Mouse (Mus musculus): Measurements from ENCODE around the gene Fut9.

Fut9 gene

DNA sequence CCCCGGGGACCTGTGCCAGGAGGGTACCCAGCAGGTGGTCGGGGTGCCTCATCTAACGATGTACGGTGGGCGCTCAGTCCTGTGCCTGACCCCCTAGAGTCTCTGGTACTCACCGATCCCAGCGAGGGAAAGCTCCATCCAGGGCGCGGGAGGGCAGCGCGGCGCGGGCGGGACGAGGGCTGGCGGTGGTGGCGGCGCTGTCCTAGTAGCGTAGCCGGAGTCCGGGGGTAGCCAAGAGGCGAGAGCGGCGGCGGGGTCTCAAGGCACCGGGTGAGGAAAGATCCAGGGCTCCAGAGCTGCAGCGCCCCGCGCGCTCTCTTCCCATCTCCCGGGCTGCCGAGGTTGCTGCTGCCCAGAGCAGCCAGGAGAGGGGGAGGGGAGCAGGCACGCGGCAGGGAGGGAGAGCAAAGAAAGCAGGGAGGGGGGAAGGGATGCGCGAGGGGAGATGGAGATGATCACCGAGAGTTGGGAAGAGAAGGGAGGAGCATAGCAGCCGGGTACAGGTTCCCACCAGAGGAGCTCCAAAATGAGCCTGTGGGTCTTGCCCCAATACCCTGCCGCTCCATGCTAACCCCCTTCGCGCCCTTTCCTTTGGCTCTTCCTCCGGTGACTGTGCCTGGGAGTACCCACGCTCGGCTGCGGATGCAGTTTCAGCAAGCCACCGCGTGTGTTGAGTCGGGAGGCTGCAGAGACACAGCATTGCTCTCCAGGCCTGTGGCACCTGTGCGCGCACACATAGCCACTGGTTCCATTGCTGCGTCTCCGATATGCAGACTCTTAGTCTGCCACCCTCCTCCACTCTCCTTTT lies at the start of gene Fut9:
TSS of gene Fut9 (minus strand) at position 769 of the 808 bp plus-strand sequence.
- no peak for DNase-seq

DNA sequence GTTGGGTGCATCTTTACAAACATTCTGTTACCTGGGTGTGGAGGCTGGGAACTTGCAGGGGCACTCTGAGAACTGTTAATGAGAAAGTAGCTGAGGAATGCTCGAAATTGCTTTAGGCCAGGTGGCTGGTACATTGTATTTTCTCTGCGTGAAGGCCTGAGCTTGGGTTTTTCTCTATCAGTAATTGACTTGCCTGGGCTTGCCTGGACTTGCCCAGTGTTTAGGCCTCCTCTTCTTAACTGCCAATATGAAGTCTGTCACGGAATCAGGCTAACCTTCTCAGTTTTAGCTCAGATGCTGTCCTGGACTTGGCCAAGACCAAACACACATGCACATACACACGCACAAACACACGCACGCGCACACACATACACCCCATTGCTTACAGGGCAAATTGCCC lies 15.7 kb upstream of the Fut9 start:
- no peak for DNase-seq

DNA sequence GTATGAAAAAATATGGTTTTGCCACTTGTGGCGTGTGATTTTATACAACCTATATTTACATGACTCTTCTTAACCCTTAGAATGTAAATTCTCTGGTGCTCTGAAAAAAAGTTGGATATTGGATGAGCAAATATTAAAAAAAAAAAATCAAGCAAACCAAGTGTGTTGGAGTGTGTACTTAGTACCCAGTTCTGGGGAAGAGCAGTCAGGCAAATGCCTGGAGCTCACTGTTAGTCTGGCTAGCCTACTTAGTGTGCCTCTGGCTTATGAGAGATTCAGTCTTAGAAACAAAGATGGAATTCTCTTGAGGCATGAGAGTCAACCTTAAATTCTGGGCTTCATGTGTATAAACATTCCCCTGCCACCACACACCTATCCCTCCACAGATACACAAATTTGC lies 13.3 kb upstream of the Fut9 start:
- no peak for DNase-seq

DNA sequence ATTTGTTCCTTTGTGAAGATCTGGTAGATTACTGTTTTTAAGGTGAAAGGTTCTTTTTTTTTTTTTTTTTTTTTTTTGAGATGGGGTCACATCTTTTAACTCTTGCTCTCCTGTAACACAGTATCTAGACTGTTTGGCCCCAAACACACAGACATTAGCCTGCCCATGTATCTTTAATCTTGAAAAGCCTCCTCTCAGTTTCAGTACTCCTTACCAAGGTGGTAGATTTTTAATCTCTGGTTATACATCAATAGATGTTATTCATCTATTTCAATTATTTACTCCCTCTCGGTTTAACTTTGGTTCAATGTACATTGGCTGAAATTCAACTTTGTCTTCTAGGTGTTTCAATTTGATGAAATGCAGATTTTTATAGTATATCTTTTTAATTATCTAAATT lies 10.0 kb upstream of the Fut9 start:
- DNase-seq, result no peak

DNA sequence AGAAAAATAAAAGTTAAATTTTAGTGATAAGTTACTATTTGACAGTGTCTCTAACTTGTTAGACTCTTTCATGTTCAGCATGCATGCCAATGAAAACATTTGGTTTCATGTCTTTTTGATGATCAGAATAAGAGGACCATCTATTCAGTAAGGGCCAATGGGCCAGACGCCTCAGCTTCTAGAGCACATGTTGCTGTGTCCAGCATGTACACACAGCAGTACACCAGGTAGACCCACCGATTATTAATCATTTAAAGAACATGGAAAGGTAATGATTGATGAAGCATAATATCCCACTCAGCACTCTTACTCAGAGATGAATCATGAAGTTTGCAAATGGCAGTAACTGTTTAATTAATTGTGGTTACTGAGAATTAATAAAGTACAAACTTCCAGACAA lies 1.7 kb upstream of the Fut9 start:
- DNase-seq, result no peak

DNA sequence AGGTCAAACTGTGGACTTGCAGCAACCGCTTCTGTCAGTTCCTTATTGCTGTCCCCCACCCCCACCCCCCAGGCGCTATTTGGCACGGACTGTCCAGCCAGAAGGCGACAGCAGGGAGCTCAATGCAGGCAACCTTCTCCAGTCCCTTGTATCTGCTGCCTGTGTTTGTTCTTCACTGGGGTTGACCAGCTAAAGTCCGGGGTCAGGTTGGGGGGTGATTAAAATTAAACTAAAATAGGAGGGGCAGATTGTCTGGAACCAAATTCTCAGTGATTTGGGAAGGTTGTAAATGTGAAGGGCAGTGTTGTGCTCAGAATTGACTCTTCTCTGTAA lies 206 bp upstream of the Fut9 start:
- DNase-seq, result no peak

DNA sequence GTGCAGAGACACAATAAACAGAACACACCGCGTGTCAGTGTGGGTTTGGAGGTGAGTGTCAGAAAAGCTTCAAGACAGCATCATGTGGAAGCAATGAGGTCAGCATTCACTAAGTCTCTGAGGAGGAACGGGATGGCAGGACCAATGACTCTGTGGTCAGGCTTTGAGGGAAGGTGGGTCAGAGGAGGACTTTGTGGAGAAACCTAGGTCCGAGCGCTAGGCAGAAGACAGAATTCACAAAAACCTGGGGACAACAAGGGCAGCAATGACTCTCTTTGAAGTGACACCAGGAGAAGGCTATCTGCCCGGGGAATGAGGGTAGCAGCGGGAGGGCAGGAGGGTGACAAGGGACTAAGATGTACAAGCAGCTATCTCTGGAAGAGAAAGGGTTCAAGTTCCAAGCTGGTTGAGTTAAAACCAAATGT lies 981 bp downstream of the Fut9 start:
- no peak for DNase-seq

DNA sequence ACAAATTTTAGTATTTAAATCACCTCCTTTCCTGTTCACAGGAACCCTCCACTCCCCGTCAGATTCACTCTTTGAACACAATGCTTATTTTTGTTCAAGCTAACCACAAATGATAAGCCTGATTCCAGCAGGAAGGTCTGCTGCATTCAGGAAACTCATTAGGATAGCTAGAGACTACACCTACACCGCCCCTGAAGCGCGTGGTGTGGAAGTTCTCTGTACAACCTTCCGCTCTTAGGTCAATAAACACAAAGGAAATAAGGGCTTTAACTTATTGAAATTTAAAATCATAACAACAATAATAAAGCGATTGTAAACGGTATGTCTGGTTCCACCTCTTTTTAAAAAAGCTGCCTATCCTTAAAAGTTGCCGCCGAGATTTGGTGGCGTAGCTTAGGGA lies 1.6 kb downstream of the Fut9 start:
- no peak for DNase-seq

DNA sequence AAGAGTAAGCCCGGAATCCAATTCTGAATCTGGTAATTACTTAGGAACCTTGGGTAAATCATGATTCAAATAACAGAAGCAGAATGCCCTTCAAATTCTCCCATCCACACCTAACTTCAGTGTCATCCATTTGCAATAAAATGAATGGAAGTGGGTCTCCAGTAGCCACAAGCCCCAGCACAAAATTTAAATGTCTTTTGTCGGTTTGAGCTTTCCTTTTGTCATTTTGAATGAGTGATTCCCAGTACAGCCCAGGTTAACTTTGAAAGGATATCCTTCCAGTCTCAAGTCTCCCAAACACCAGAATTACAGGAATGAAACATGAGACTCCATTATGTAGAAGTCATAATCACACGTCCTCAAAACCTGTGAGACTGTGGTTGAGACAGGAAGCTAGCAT lies 3.9 kb downstream of the Fut9 start:
- DNase-seq, result no peak

DNA sequence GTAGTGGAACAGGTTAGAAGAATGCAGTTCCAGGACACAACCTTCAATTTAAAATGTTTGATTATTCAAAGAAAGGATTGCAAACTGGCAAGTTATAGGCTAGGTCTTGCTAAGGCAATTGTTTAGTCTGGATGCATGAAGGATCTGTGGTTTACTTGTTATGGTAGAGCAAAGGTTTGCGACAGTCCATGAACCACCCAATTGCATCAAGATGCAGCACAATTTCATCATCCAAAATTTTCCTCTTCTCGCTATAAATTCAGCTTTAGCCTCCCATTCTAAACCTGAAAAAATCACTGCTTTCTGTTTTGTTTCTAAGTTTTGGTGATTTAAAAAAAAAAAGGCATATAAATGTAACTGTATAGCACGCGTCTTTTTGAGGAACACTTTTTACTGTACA lies 14.8 kb downstream of the Fut9 start:
- DNase-seq, result no peak

DNA sequence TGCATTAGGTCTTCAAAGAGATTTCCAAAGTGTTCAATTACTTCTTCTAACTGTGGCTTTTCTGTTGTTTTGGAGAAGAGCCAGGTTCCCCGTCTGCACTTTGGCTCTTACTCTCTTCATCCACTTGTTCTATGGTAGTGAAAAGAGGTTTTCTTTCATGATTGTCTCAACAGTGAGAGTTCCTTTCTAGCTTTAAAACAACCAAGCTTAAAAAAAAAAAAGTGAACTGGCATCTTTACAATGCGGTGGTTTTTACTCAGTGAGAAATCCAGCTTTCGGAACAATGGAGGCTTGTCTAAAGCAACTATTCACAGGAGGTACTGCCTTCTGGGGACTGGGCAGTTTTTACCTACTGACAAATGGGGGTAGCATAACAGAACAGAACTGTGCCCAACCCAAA lies 31.4 kb downstream of the Fut9 start:
- no peak for DNase-seq

DNA sequence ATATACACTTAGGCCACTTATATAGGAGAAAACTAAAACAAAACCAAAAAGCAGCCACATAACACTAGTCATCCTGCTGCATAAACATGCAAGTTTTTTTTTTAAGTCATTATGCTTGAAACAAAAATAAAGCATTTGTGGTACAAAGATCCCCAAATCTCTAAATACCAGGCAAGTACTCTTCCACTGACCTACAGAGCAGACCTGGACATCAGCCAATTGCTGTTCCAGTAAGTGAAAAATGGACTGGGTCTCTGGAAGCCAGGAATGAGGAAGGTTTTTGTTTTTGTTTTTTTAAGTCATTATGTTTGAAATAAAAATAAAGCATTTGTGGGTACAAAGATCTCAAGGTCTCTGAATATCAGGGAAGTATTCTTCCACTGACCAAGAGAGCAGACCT lies 37.0 kb downstream of the Fut9 start:
- no peak for DNase-seq

DNA sequence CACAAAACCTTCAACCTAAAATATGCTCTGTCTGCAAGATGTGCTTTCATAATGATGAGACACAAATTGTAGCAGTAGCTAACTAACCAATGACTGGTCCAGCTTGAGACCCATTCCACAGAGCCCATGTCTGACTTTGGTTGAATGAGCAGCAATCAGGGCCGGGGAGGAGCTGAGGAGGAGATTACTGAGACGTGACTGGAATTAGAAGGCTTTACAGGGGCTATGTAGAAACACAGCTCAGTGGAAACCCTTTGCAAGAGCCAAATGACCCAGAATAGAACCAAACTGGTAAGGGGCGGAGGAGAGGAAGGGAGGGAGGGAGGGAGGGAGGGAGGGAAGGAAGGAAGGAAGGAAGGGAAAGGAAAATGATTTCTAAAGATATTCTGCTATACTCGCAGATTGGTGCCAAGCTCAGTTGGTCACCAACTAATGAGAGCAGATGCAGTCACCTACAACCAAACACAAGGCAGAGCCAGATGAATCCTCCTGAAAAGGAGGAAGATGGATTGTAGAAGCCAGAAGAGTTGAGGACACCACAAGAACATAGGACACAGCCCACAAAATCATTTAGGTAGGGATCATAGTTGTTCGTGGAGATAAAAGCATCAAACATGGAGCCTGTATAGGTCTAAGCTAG lies 42.0 kb downstream of the Fut9 start:
- DNase-seq, result no peak

DNA sequence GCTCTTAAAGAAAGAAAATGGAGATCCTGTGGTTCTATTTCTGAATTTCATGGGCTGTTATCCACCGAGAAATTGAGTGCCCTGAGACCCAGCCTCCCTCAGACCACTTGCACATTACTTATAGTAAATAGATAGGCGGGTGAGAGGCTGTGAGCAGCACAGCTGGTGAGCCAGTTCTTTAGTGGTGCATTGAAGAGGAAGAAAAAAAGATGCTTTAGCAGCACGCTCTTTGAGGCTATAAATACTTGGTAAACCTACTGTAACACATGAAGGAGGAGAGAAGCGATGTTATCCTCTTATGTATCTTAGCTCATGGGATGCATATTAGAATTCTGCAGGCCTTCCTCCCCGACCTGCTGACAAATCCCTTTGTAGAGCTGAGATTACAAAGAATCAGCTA lies 58.5 kb downstream of the Fut9 start:
- no peak for DNase-seq

DNA sequence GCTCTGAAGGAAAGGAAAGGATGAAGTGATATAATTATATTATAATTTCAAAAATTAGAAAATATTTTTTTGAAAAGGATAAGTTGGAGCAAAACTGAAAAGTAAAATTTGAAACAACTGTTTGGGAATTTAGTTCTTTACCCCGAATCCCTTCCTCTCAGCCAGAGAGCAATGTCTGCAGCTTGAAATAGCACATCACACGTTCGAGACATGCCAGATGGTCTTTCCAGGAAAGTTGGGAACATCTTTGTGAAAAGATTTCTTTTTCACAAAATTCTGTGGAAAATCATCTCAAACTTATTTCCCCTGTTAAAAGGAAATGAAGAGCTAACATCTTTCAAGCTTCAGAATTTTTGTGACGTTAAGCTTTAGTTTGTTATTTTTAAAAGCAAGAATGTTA lies 61.3 kb downstream of the Fut9 start:
- DNase-seq, result no peak

DNA sequence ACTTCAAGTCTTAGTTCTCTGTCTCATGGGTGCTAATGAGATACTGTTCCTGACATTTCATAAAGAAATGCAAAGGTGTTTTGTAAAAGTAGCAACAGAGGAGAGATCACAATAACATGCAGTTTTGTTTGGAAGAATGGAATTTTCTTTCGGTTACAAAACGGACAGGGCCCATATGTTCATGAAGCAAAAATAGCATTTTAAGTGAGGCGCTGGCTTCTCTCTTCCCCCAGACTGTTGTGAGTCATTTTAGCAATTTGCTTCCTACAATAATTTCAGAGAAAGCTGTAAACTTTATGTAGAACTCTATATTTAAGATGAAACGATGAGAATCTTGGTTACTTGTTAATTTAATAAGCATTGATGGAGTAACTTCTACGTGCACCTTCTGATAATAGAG lies 78.5 kb downstream of the Fut9 start:
- DNase-seq, result no peak

DNA sequence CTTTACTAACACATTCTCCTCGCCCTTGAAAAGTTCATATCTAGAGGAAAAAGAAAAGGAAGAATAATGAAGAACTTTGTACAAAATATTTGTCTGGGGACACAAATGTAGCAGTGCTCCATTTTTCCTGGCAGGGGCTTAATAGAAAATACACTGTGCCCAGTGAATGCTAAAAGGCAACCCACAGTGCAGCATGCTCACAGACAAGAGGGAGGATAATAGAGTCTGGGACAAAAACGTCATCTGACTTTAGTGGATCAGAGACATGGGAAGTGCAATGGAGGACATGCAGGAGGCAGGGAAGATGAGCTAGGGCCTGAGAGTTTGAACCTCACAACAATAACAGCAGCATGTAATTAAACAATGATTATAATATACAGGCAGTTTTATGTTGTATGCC lies 86.1 kb downstream of the Fut9 start:
- no peak for DNase-seq

DNA sequence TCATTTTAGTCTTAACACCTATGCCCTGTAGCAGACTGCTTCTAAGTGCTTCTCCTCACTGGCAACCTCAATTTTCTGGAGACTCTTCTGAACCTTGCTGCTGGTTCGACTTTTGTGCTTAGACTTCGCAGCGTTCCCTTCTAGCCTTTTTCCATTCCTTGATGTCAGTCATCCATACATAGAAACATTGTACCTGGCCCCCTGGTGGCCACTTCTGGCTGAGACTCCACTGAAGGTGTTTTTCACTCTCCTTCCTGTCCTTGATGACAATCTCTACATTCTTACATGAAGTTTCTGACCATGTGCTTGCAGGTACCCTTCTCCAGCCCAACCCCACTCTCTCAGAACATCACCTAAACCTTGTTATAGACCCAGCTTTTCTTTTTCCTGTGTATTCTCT lies 115.1 kb downstream of the Fut9 start:
- DNase-seq, result no peak

DNA sequence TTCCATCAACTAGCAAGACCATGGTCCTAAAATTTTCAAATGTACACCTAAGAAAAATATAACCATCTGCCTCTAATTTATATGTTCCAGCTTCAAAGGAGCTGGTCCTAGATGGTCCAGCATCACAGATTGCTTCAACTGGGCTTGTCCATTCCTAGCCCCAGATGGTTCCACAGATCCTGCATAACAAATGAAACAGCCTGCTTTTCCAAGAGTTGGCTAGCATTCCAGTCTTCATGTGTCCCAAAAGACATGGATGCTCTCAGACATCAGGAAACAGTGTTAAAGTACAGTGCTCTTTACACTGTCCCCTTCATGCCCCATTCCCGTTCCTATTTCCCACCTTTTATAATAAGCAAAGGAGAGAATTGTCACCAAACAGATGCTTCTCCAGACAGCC lies 135.8 kb downstream of the Fut9 start:
- DNase-seq, result no peak

DNA sequence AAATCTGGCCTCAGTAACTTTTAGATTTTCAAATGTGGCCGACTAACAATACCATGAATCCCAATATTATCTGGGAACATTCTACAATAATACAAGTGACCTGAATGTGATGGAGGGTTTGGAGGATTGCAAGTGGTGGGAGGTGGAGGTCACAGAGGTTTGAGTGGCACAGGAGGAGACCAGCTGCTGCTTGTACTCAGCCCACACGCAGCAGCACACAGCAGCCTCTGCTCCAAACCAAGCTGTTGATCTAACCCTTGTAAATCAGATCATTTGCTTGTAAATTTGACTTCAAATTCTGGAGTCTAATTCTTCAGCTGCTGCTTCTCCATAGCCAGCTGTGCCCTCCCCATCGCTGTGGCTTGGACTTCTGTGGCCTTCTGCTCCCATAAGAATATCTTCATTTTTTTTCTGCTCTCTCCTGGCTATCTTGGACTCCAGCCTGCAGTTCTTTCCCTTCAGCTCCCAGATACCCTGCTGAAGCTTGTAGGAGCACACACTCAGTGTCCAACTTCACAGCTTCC lies 138.8 kb downstream of the Fut9 start:
- no peak for DNase-seq

DNA sequence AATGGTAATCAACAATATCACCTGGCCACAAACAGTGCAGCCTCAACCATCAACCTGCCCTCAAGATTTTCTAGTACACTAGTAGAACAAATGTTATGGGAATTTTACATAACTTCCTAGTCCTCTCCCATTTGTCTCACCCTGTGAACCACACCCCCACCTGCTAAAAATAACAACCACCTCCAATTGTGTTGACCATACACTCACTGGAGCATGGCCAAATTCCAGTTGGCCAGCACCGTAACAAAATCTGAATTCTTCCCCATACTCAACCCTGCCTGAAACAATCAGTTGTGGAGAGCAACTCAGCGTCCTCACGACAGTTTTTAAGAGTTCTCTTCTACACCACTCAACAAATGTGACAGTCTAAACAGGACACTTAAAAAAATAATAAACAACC lies 141.3 kb downstream of the Fut9 start:
- DNase-seq, result no peak

DNA sequence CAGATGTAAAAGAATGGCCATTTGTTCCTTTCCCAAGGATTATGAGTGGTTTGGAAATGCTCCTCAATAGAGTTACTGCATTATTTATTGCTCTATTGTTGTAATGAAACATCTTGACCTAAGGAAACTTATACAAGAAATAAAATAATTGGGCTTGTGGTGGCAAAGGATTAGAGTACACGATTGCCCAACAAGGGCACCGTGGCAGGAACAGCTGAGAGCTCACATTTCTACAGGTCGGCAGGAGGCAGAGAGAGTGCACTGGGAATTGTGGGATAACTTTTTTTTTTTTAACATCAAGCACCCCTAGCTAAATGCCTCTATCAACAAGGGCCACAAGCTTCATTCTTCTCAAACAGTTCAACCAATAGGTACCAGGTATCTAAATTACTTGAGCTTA lies 148.1 kb downstream of the Fut9 start:
- DNase-seq, result no peak

DNA sequence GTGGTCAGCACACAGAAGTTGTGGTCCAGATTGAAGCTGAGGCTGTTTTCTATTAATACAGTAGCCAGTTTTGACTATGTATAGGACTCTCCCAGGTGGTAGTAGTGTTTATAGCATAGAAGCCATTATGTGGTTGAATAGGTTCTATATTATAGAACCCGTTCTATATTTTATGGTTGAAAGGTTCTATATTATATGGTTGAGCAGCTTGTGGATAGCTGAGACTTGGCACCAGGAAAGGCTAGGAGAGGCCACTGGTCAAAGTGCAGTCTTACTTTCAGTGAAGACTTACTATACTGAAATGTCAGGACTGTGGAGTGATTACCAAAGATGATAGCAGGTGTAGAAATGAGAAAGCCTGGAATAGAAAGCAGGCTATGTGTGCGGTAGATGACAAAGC lies 151.9 kb downstream of the Fut9 start:
- no peak for DNase-seq

DNA sequence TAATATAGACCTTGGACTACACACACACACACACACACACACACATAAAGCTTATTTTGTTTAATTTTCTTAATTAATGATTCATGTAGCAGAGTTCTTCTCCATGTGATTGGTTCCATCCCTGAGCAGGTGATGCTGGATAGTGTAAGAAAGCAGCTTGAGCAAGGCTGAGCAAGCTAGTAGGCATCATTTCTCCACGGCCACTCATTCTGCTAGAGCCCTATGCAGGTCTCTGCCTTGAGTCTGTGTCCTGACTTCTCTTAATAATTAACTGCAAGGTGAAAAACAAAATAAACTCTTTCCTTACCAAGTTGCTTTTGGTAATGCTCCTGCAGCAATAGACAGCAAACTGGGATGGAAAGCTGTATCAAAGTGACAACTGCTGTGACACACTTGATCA lies 152.5 kb downstream of the Fut9 start:
- DNase-seq, result no peak

DNA sequence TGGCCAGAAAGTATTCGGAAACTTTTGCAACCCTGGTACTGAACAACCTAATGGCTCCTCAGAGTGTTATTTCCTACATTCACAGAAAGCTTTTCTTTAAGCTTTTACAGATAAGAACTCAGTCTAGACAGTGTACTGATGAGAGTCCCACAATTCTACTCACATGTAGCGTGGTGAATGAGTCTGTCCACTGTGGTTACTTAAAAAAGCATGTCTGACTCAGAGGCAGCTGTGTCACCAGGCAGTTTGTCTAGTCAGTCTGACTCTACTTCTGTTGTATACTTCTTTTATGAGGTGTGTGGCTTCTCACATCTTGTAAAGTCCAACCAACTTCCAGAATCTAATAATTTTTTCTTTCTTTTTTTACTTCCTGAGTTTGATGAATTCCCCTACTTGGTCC lies 154.5 kb downstream of the Fut9 start:
- no peak for DNase-seq

All from lung, adult 18-20 months (tissue).